Mouse (Mus musculus): ENCODE measurements around the gene Oscp1.
A peak's percentile ranks its signal among the peaks of the same experiment; 100 is the strongest.

Oscp1 gene

DNA sequence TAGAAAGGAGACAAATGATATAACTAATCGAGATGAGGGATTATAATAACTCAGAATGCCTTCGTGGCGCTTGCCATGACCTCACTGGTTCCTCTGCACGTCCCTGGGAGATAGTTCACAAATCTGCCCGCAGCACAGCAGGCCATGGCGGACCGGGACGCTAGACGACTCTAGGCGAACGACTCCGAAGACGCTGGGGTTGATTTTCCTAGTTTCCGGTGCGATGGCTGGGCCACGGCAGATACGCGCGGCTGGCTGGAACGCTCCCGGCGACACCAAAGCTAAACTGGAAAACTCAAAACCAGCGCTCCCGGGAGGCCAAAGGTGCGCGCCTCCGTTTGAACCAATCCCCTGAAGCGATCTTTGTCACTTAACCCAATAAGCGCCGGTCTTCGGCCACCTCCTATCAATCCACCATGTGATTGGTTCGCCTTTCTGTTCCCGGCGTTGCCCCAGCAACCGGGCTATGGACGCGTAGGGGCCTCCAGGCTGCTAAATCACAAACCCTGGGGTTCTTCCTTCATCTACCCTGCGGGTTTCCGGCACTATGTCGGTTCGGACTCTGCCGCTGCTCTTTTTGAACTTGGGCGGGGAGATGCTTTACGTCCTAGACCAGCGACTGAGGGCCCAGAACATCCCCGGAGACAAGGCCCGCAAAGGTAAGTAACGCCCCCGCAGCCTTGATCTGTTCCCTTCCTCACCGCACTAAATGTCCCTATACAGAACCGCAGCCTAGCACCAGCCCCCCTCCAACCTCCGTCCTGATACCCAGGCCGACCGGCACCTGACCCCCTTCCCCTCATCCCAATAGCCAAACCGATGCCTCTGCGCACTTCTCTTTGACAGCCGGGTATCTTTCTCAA, at the start of gene Oscp1:
Gene Oscp1 (plus strand): TSS at position 432 of the 863 bp plus-strand sequence.
- DNase-seq (ENCODE audit: low spot score in 2 of 2): peak; percentile 83 to 88

DNA sequence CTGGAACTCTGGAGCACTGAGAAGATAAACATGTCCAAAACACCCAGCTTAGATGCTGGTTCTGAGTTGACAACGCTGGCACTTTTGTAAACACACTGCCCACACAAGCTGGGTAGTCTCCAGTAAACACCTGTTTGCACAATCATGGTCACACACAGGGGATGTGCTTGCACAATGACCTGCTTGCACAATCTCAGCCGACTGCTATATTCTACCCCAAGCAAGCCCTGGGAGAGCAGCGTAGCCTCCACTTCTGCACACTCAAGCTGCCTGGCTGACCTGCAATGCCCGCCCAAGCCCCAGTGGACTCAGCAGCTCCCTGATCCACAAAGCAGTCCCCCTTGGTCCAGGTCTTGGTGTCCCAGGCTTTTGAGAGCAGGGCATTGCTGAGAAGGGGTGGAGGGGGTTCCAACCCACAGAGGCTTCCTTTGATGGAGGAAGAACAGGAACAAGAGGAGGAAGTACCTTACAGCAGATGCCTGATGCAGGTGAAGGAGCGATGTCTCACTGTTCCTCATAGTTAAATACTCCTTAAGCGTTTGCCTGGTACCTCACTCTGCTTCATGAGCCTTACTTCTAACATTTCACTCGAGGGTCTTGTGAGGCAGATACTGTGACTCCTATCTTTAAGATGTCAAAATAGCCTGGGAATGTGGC, 40.6 kb upstream of the Oscp1 start:
- peak in 1 of 2 experiments; percentile 24 for DNase-seq (ENCODE audit: low spot score in 2 of 2)

DNA sequence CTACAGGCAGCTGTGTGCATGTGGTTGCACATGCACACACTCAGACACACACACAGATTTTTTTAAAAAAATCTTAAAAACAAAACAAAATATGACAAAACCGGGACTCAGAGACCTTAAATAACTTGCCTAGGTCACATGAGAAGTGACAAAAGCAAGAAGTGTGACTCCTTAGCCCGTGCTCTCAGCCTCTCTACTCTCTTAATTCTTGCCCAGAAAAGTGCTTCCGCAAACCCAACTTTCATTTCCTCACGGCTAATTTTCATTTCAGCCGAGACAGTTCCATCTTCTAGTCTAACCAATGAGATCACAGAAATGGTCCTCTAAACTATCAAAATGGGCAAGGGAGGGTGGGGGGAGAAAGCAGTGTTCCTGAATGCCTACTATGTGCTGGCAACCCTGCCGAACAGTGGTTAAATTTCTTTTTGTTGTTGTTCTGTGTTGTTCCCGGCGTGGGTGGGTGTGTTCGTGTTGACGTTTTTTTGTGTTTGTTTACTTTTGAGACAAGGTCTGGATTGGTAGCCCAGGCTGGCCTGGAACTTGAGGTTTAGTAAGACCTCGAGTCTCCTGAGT, 39.3 kb upstream of the Oscp1 start:
- no peak for DNase-seq (ENCODE audit: low spot score in 2 of 2)

DNA sequence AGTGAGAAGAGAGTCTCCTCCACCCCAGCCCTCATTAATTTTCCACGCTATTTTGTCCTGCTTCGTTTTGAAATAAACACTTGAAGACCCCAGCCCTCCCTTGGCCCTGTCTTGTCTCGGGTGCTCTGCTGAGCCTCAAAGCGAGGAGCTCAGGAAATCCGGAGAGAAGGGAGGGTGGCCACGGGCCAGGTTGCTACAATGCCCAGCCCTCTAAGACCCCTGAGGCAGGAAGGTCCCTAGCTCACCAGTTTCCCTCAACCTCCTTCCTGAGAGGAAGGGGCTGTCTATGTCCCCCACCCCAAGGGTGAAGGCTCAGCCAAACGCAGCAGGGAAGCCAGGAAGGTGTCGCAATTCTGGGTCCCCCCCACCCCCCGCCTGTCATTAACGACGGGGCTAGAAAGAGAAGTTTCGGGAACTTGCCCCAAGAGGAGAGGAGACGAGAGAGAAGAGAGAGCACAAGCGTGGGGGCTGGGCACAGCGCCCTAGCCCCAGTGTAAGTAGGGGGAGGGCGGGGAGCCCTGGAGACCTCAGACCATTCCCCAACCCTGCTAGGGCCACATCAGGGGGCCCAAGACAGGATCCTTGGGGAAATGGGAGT, 34.0 kb upstream of the Oscp1 start, which contains the start of gene Csf3r:
Gene Csf3r (plus strand): TSS at position 248 of the 598 bp plus-strand sequence.
- DNase-seq (ENCODE audit: low spot score in 2 of 2): no peak

DNA sequence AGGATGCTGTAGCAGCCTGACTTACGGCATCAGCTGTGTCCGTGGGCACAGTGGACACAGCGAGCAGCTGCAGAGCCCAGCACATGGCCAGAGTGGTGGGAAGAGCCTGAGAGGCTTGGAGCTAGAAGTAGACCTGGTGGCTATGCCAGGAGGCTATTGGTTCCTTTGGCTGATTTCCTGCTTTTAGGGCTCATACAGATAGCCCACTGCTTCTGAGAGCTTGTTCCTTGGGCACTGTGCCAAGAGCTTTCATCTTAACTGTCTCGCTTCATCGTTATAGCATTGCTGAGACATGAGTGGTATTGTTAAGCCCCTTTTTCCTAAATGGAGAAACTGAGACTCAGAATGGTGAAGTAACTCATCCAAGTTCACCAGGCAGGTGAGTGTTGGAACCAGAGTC, 32.6 kb upstream of the Oscp1 start:
- no peak for DNase-seq (ENCODE audit: low spot score in 2 of 2)

DNA sequence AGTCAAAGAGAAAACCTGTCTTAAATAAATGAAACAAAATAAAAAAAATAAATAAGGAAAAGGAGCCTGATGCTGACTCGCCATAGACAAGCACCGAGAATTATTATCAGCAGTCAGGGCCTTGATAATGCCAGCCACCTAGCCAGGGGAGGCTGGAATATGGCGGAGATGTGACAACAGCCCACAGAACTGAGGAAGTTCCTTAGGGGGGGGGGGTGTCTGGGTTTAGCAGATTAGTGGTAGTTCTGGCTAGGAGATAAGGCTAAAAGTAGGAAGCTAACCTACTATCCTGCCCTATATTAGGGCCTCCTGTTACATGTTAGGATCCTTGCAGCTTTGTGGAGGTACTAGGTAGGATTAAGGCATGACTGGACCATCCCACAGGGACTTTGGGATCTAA, 30.4 kb upstream of the Oscp1 start:
- no peak for DNase-seq (ENCODE audit: low spot score in 2 of 2)

DNA sequence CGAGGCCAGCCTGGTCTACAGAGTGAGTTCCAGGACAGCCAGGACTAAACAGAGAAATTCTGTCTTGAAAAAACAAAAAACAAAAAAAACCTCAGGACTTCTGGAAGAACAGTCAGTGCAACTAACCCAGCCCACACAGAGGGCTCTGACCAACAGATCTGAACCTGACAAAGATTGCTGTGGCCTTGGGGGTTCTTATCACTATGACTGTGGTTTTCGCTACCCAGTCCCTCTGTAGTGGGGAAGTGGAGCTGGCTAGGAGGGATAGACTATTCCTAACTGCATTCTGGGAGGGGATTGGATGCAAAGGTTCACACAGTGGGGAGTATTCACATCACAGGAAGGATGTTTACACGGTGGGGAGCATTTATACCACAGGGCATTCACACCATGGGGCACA, 29.3 kb upstream of the Oscp1 start:
- no peak for DNase-seq (ENCODE audit: low spot score in 2 of 2)

DNA sequence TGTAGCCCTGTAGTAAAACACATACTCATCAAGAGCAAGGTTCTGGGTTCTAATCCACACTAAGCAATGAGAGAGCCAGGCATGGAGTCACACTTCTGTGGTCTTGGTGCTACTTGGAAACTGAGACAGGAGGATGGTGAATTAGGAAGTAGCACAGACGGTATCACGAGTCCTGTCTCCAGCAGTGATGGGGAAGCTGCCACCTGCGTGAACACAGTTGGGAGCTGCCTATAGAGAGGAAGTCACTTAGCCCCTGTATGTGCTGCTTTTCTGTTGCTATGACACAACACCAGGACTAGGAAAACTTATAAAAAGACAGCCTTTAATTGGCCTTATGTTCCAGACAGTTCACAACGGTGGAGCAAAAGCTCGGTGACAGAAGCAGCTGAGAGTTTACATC, 27.7 kb upstream of the Oscp1 start:
- DNase-seq (ENCODE audit: low spot score in 2 of 2): no peak

DNA sequence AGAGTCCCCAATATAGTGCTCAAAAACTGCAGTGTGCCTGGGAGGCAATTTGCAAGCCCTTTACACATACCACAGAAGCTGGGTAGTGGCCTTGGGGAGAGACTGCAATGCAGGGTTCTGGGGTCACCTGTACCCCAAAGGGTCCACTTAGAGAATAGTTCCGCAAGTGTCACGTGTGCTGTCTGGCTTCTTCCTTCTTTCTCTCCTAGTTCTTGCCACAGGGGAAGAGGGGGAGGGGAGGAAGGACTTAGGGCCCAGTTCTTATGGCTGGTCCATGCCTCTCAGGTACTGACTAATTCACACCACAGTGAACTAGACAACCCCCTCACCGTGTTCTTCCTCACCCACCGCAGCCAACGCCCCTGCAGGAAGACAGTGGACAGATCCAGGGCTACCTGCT, 23.0 kb upstream of the Oscp1 start:
- no peak for DNase-seq (ENCODE audit: low spot score in 2 of 2)

DNA sequence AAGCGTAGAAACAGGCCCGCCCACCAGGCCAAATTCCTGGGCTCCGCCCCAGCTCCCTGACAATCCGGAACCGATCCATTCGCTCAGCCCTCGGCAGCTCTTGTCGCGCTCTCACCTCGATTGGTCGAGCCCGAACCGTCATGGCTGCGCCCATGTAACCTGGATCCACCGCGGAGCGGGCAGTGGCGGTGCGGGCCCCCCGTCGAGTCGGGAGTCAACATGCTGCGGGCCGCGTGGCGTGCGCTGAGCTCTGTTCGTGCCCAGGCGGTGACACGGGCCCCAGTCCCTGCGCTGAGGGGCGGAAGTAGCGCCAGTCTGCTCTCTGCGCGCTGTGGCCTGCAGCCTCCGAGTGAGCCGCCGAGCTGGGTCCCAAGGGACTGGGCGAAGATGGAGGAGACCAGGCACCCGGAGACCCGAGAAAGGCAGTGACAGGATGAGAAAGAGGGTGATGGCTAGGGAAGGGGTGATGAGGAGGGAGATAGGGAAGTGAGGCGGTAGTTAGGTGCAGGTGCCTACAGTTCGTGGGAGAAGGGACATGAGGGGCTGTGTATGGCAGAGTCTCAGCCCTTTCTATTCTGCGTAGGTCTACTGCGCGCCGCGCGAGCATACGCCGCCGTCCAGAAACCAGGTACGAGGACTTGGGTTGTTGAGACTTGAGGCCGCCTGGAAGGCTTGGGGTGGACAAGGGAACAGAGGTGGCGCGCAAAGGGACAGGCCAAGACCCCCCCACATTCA, 11.3 kb upstream of the Oscp1 start, which contains the start of gene Mrps15:
Gene Mrps15 (plus strand): TSS at position 75 of the 735 bp plus-strand sequence.
- DNase-seq (ENCODE audit: low spot score in 2 of 2): peak; percentile 72 to 88

DNA sequence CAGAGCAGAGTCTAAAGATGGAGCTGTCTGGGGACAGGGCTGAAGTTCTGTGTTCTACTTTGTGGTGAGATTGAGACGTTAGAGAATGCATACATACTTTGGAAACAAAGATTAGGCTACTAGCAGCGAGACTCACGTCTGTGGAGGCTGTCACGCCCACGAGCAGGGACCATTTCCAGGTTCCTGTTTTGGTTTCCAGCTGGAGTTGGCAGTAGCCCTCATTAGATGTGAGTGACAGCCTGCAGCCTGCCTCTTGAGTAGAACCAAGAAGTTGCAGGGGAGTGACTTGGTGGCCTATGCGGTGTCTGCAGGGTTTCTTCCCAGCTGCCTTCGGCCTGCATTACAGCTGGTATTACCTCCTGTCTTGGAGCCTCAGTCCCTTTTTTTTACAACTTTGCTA, 6.7 kb upstream of the Oscp1 start:
- peak in 1 of 2 experiments; percentile 13 for DNase-seq (ENCODE audit: low spot score in 2 of 2)

DNA sequence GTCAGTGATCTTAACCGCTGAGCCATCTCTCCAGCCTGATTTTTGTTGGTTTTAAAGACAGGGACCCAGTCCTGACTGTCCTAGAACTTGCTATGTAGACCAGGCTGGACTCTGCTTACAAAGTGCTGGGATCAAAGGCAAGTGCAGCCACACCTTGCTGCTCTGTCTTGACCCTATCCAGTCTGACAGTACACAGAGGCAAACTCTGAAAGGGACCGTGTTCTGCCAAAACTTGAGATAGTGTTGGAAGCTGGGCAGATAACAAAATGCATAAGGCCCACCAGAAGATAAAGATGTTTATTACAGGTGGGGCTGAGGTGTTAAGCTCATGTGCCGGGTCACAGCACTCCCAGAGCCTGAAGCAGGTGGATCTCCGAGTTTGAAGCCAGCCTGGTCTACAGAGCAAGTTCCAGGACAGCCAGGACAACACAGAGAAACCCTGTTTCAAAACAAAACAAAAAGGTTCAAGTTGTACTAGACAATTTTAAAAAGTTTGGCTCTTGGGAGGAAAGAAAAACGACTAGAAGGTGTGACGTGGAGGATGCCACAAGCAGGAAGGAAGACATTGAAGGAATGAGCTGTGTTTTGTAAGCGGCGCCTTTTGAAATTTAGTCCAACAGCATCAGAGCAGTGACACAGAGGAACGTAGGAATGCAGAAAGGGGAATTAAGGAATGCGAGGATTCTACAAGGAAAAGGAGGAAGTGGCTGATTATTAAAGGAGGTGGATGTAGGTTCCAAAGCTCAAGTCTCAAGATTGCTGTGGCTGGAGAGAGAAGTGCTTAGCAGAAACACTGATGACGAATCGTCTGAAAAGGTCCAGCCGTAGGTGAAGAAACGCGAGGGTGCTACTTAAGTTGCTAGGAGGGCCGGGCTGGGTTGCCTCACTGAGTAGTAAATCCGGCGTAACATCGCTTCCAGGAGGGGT, 895 bp upstream of the Oscp1 start:
- DNase-seq (ENCODE audit: low spot score in 2 of 2): no peak

DNA sequence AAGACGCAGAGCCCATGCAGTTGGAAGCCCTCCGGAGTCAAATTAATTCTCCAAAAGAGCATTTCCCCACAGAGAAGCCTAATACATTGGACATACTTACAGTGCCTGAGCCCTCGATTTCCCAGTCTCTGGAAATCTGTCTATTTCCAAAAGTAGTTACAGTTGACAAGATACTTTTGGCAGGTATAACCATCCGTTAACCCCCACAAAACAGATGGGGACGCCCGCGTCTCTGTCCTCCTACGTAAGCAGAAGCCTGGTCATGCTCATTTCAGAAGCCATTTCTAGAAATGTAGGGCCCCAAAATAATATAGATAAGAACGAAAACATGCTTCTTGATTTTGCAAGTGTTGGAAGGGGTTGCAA, 615 bp downstream of the Oscp1 start:
- DNase-seq (ENCODE audit: low spot score in 2 of 2): no peak

DNA sequence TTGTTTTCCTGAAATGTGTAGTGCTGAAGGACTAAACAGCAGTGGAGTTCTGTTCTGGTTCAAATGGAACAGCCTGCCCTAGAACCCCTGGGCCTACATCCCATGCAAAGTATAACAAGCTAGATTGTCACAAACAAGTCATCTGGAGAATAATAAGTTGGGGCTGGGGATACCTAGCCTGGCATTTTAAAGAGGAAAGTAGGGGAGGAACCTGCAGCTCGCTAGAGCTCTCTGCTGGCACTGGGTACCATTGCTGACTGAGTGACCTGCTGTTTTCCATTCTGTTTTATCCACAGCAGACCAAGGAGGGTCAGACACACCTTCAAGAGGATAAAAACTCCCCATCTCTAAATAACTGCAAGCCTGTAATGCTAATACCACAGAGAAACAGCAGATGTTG, 4.5 kb downstream of the Oscp1 start:
- no peak for DNase-seq (ENCODE audit: low spot score in 2 of 2)

DNA sequence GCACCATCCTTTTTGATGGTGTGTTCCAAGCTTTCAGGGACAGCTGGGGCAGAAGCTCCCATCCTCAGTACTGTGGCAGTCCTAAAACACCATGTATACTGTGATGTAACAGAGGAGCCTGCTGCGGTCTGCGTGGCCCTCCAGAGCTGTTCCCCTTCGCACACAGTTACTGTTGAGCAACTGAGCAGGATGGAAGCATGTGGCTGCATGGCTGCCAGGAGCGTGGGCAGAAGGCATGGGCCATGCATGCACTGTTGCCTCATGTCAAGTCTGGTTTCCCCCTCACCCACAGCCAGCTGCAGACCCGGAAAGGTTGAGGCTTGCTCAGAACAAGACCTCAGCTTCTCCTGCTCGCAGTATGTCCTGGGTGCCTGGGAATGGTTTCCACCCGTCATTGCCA, 6.9 kb downstream of the Oscp1 start:
- peak in 1 of 2 experiments; percentile 54 for DNase-seq (ENCODE audit: low spot score in 2 of 2)

DNA sequence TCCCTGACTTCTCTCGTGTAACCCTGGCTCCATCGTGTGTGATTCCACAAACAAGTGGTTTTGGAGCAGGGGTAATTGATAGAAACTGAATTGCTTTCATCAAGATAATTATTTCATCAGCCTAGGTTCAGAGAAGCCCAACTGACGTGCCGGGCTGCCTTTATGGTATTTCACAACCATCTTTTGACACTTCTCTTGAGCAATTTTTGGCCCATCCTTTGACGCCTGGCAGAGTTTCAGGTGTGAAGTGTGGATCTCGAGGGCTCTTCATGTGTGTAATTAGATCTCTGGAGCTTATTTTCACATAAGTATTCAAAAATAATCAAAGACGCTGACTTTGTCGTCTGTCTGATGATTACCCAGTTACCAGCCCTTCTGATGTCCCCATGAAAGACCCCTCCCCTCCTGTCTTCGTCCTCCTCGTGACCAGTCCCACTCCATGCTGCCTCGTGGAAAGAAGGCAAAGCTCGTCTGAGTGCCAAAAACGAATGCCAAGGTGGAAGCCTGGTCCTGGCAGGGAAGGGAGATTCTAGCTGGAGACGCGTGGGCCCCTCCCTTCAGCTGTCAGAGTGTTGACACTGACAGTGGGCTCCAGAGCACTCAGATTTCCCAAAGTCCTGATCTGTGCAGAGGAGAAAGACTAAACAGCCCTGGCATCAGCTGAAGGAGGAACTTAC, 9.2 kb downstream of the Oscp1 start:
- DNase-seq (ENCODE audit: low spot score in 2 of 2): peak in 1 of 2 experiments; percentile 70

DNA sequence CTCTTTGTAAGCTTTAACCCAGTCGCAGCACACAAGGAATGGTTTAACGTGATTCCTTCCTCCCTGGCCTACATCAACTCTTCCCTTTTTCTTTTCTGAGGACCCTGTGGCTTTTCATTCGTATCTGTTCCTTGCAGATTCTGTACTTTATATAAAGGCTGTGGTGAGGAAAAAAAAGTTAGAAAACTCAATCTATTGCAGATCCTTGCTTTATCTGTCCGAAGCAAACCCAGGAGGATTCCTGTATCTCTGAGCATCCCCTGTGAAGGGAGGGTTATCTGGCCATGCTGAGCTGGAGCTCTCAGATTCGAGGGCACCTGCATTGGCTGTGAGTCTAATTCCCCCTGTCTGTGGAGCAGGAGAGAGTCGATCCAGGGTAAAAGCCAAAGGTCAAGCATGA, 10.5 kb downstream of the Oscp1 start:
- no peak for DNase-seq (ENCODE audit: low spot score in 2 of 2)

DNA sequence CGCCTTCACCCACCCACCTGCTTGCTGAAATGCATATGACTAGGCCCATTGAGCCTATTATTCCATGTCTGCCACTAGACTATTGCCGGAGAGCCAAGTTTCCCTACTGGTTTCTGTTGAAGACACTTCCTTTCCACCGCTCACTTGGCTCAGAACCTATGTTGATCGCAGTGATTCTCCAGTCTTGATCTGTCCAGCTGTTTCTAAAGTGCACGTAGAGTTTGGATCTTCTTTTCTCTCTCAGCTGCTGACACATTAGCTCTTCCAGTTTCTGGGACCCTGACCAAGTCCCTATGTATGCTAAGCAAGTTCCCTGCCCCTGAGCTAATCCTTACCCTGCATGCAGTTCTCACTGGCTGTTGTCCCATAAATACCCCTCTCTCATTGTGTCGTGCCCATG, 19.5 kb downstream of the Oscp1 start:
- no peak for DNase-seq (ENCODE audit: low spot score in 2 of 2)

DNA sequence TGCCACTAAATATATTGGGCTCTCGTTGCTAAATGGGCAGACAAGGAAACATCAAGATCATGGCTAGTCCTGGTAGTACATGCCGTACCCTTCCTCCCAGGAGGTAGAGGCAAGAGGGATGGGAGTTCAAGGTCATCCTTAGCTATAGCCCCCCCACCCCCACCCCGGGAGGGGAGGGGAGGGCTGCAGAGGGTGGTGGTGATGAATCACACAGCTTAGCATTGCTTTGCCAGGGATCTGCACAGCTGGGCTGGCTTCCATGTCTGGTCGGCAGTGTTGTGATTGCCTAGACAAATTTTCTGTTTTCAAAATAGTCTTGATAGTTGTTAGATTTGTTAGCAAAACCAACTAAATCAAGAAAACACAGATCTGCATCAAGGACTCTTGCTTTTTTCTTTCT, 20.9 kb downstream of the Oscp1 start:
- no peak for DNase-seq (ENCODE audit: low spot score in 2 of 2)

DNA sequence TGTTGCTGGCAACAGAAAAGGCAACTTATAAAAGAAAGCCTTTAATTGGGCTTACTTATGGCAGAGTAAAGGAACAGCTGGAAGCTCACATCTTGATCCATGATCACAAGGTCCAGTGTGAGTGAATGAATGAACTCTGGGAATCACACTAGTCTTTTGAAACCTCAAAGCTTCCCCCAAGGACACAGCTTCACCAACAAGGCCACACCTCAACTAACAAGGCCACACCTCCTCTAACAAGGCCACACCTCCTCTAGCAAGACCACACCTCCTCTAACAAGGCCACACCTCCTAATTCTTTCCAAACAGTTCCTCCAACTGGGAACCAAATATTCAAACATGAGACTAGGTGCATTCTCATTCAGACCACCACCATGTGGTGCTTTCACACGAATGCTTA, 23.2 kb downstream of the Oscp1 start:
- DNase-seq (ENCODE audit: low spot score in 2 of 2): no peak

Data from urinary bladder, postnatal 36 days (tissue).